Mouse (Mus musculus) G1E (cell line): ENCODE results near the gene Celf5. TPM values are rescaled to one million over a fixed set of nuclear protein-coding genes. Genes with fewer than 3 reads are reported as not detected.

Experiments used
- ATAC-seq: 2 replicates; pipeline ENCODE4 v1.8.0; 2016; ENCODE audit warnings: mild to moderate bottlenecking; ENCODE audit not compliant: insufficient number of reproducible peaks, poor library complexity, low FRiP score, severe bottlenecking; ENCODE audit errors: extremely low read depth
- DNase-seq: peaks from one replicate; pipeline ENCODE4 v3.0.0; 2012; ENCODE audit warnings: low spot score
- H3K27me3 ChIP-seq: 2 replicates; pipeline ENCODE4 v1.6.1; 2012; ENCODE audit warnings: mild to moderate bottlenecking, low read length, inconsistent platforms; ENCODE audit not compliant: insufficient read depth
- H3K36me3 ChIP-seq: replicated peaks from 2 replicates; pipeline ENCODE3; 2012; ENCODE audit warnings: mild to moderate bottlenecking, inconsistent platforms
- H3K4me1 ChIP-seq: 2 replicates; pipeline ENCODE4 v1.6.1; 2012; ENCODE audit warnings: low read depth, low read length, inconsistent platforms, mixed read lengths; ENCODE audit not compliant: insufficient read depth
- H3K4me3 ChIP-seq: 2 replicates; pipeline ENCODE4 v1.5.1; 2012; ENCODE audit warnings: low read depth, mild to moderate bottlenecking, inconsistent platforms, low read length, moderate library complexity, mixed read lengths
- H3K9me3 ChIP-seq: replicated peaks from 2 replicates; pipeline ENCODE4 v1.6.1; 2012; ENCODE audit warnings: inconsistent platforms
- CTCF ChIP-seq: IDR thresholded peaks from 2 replicates; pipeline ENCODE4 v1.5.1; 2012; ENCODE audit warnings: low read depth, low read length, inconsistent platforms, mixed read lengths
- GATA1 ChIP-seq: IDR thresholded peaks from 2 replicates; pipeline ENCODE4 v1.6.1; 2012; ENCODE audit warnings: borderline replicate concordance, low read length, inconsistent platforms, mixed read lengths
- GATA2 ChIP-seq: IDR thresholded peaks from 2 replicates; pipeline ENCODE4 v1.6.1; 2012; ENCODE audit warnings: low read depth, low read length, inconsistent platforms, borderline replicate concordance
- POLR2AphosphoS5 ChIP-seq: IDR thresholded peaks from 2 replicates; pipeline ENCODE4 v1.6.1; 2012; ENCODE audit warnings: low read depth, low read length, inconsistent platforms; ENCODE audit not compliant: insufficient replicate concordance
- TAL1 ChIP-seq: conservative IDR thresholded peaks from 2 replicates; pipeline ENCODE4 v1.6.1; 2012; ENCODE audit warnings: low read depth, low read length, inconsistent platforms, mixed read lengths
- polyA plus RNA-seq: library from polyadenylated mRNA; stranded (reverse); fragments of >175 nt; gene quantifications from 2 replicates; pipeline ENCODE4 v1.2.3, GENCODE M21; 2012
- total RNA-seq, 2 experiments: library from RNA; stranded (forward) in 1 of 2; stranded (reverse) in 1 of 2; fragments of 200-1000 nt in 1 of 2; fragments of >200 nt in 1 of 2; fragmentation: Nextera tagmentation in 1 of 2; gene quantifications; 2 replicates each; pipeline ENCODE4 v1.2.3; 2014 to 2017

The Celf5 gene
- total and polyA plus RNA-seq, 3 experiments, result 0.05 TPM; not detected in 1

GRCm38 (mm10) chr10:81462415-81462804, 20.1 kb downstream of the Celf5 start:
- ATAC-seq (no peak), DNase-seq (no peak)
- Histone ChIP-seq H3K9me3 (no peaks in the 10 kb centered on the region), H3K27me3 (peaks cover 67% of the 10 kb centered on the region), H3K4me1 (peaks cover 64% of the 10 kb centered on the region), H3K36me3 (no peaks in the 10 kb centered on the region), H3K4me3 (no peak overlapping the region; the same call in 1 of the 2 replicates)
- TF ChIP-seq POLR2AphosphoS5, result no peak
- TF ChIP-seq GATA2, result no peak
- no peak for TF ChIP-seq TAL1
- TF ChIP-seq GATA1, result no peak
- TF ChIP-seq CTCF, result no peak

- Histone ChIP-seq H3K9me3 (no peaks in the 10 kb centered on the region), H3K4me3 (no peak overlapping the region; the same call in 1 of the 2 replicates), H3K4me1 (peaks cover 67% of the 10 kb centered on the region), H3K36me3 (no peaks in the 10 kb centered on the region), H3K27me3 (peaks cover 62% of the 10 kb centered on the region)
- TF ChIP-seq POLR2AphosphoS5, result no peak
- no peak for TF ChIP-seq GATA1
- TF ChIP-seq GATA2, result no peak
- TF ChIP-seq CTCF, result no peak
- TF ChIP-seq TAL1, result no peak
- DNase-seq, result no peak
- ATAC-seq, result no peak
Measured at GRCm38 (mm10) chr10:81461673-81462414, 20.7 kb downstream of the Celf5 start.

GRCm38 (mm10) chr10:81460951-81461350, 21.6 kb downstream of the Celf5 start:
- Histone ChIP-seq H3K9me3 (no peaks in the 10 kb centered on the region), H3K27me3 (peaks cover 55% of the 10 kb centered on the region)
- TF ChIP-seq POLR2AphosphoS5 (no peak), CTCF (no peak), GATA1 (no peak), GATA2 (no peak), TAL1 (no peak)

GRCm38 (mm10) chr10:81460471-81460870, 22.0 kb downstream of the Celf5 start:
- no peak overlapping the region for H3K4me3 ChIP-seq
- no peaks in the 10 kb centered on the region for H3K9me3 ChIP-seq
- no peak for ATAC-seq
- H3K36me3 ChIP-seq, result no peaks in the 10 kb centered on the region
- H3K27me3 ChIP-seq, result peaks cover 56% of the 10 kb centered on the region
- no peak for DNase-seq
- peaks cover 72% of the 10 kb centered on the region for H3K4me1 ChIP-seq
- TF ChIP-seq TAL1, result no peak
- TF ChIP-seq CTCF, result no peak
- no peak for TF ChIP-seq POLR2AphosphoS5
- TF ChIP-seq GATA2, result no peak
- TF ChIP-seq GATA1, result no peak

More at GRCm38 (mm10) chr10:81460951-81461350, 21.6 kb downstream of the Celf5 start:
- ATAC-seq, result no peak
- no peak for DNase-seq
- no peaks in the 10 kb centered on the region for H3K36me3 ChIP-seq
- H3K4me1 ChIP-seq, result peaks cover 72% of the 10 kb centered on the region
- H3K4me3 ChIP-seq, result no peak overlapping the region

GRCm38 (mm10) chr10:81459399-81459798, 23.1 kb downstream of the Celf5 start:
- DNase-seq, result no peak

GRCm38 (mm10) chr10:81458267-81458666, 24.2 kb downstream of the Celf5 start:
- Histone ChIP-seq H3K9me3 (no peaks in the 10 kb centered on the region), H3K4me1 (peaks cover 53% of the 10 kb centered on the region), H3K27me3 (peaks cover 54% of the 10 kb centered on the region), H3K36me3 (no peaks in the 10 kb centered on the region), H3K4me3 (no peak overlapping the region)
- DNase-seq (no peak), ATAC-seq (no peak)
- TF ChIP-seq POLR2AphosphoS5, result no peak
- TF ChIP-seq CTCF, result no peak
- TF ChIP-seq GATA2, result no peak
- TF ChIP-seq TAL1, result no peak
- TF ChIP-seq GATA1, result no peak

More at GRCm38 (mm10) chr10:81459399-81459798, 23.1 kb downstream of the Celf5 start:
- no peak for ATAC-seq
- no peaks in the 10 kb centered on the region for H3K36me3 ChIP-seq
- no peak overlapping the region for H3K4me3 ChIP-seq
- H3K27me3 ChIP-seq, result peaks cover 56% of the 10 kb centered on the region
- TF ChIP-seq POLR2AphosphoS5, result no peak
- no peaks in the 10 kb centered on the region for H3K9me3 ChIP-seq
- H3K4me1 ChIP-seq, result peaks cover 62% of the 10 kb centered on the region
